Mouse (Mus musculus) embryonic facial prominence, embryonic 11.5 days (tissue): ENCODE data around the gene Evpl. TPM values are rescaled to one million over a fixed set of nuclear protein-coding genes. Genes with fewer than 3 reads are reported as not detected.

Source experiments
- ATAC-seq: fragments of 200-750 bp; cut with Nextera tagmentation; replicated peaks from 2 replicates; pipeline ENCODE4 v1.8.0; 2017; ENCODE audit warnings: low read depth; ENCODE audit not compliant: insufficient number of reproducible peaks, low FRiP score, low TSS enrichment
- DNase-seq: peaks from one replicate; pipeline ENCODE4 v3.0.0-alpha.2; 2015; ENCODE audit warnings: low spot score
- H3K27ac ChIP-seq: fragments of 300-500 bp; sonication (generic); replicated peaks from 2 replicates; pipeline ENCODE4 v1.5.1; 2014; ENCODE audit warnings: mild to moderate bottlenecking, low read depth, low read length, control low read depth
- H3K27me3 ChIP-seq: fragments of 300-500 bp; sonication (generic); 2 replicates; pipeline ENCODE4 v1.6.1; 2014; ENCODE audit warnings: mild to moderate bottlenecking, low read length, moderate library complexity, mixed read lengths; ENCODE audit not compliant: control insufficient read depth, insufficient read depth
- H3K36me3 ChIP-seq: fragments of 300-500 bp; sonication (generic); replicated peaks from 2 replicates; pipeline ENCODE4 v1.6.1; 2014; ENCODE audit warnings: low read depth, mild to moderate bottlenecking, low read length, moderate library complexity, mixed read lengths; ENCODE audit not compliant: control insufficient read depth, insufficient read depth
- H3K4me1 ChIP-seq: fragments of 300-500 bp; sonication (generic); 2 replicates; pipeline ENCODE4 v1.6.1; 2014; ENCODE audit warnings: low read length, mixed read lengths; ENCODE audit not compliant: control insufficient read depth, insufficient read depth
- H3K4me2 ChIP-seq: fragments of 300-500 bp; sonication (generic); 2 replicates; pipeline ENCODE4 v1.6.1; 2014; ENCODE audit warnings: low read depth, mild to moderate bottlenecking, control low read depth, low read length, moderate library complexity
- H3K4me3 ChIP-seq: fragments of 300-500 bp; sonication (generic); 2 replicates; pipeline ENCODE4 v1.5.1; 2014; ENCODE audit warnings: low read depth, low read length, control low read depth
- H3K9ac ChIP-seq: fragments of 300-500 bp; sonication (generic); replicated peaks from 2 replicates; pipeline ENCODE4 v1.6.1; 2014; ENCODE audit warnings: mild to moderate bottlenecking, control low read depth, low read length
- H3K9me3 ChIP-seq: fragments of 300-500 bp; sonication (generic); replicated peaks from 2 replicates; pipeline ENCODE4 v1.6.1; 2016; ENCODE audit warnings: mild to moderate bottlenecking, low read length, inconsistent platforms, mixed read lengths; ENCODE audit not compliant: control insufficient read depth
- WGBS: fragments of 180-500 bp; shearing (Covaris S2); extraction: QIAGEN DNeasy Blood & Tissue Kit; methylation state at CpG from one replicate; pipeline ENCODE4 v1.1.7; 2014; 5-methylcytosine and 5-hydroxymethylcytosine counted together
- polyA plus RNA-seq: library from polyadenylated mRNA; unstranded; fragments of >200 nt; fragmentation: Nextera tagmentation; extraction: Ambion mirVana; gene quantifications from 2 replicates; pipeline ENCODE4 v1.2.1, GENCODE M21; 2014

The Evpl gene
- polyA plus RNA-seq, 1 experiment from 2014 or later, result 0.73 TPM

- Histone ChIP-seq H3K4me2 (no peak overlapping the region), H3K36me3 (no peaks in the 10 kb centered on the region), H3K9ac (0 out of 2 replicates have a peak overlapping the region, but pooled peaks have one; percentile 9), H3K4me1 (0 out of 2 replicates have a peak, but pooled peaks cover 2% of the 10 kb centered on the region), H3K27me3 (peaks cover 2% of the 10 kb centered on the region; the same call in 1 of the 2 replicates), H3K4me3 (no peak overlapping the region), H3K9me3 (no peaks in the 10 kb centered on the region), H3K27ac (no peak overlapping the region)
- no peak for DNase-seq
- WGBS, result 28% methylated on average over 17 of the region's 17 CpGs
- ATAC-seq, result no peak
These were observed 5.5 kb downstream of the Evpl start for GRCm38 (mm10) chr11:116232427-116232826.

- no peaks in the 10 kb centered on the region for H3K36me3 ChIP-seq
- H3K27ac ChIP-seq, result no peak overlapping the region
- 63% methylated on average over 4 of the region's 4 CpGs for WGBS
- H3K4me3 ChIP-seq, result no peak overlapping the region
- no peaks in the 10 kb centered on the region for H3K9me3 ChIP-seq
- 0 out of 2 replicates have a peak, but pooled peaks cover 2% of the 10 kb centered on the region for H3K4me1 ChIP-seq
- H3K9ac ChIP-seq, result no peak overlapping the region
- DNase-seq (no peak), ATAC-seq (no peak)
- peaks cover 6% of the 10 kb centered on the region; the same call in 1 of the 2 replicates for H3K27me3 ChIP-seq
- H3K4me2 ChIP-seq, result no peak overlapping the region
These were observed 9.2 kb downstream of the Evpl start for GRCm38 (mm10) chr11:116228699-116229098.

- ATAC-seq, result no peak
- no peaks in the 10 kb centered on the region for H3K36me3 ChIP-seq
- peak; percentile 87 for DNase-seq
- no peak overlapping the region for H3K9ac ChIP-seq
- no peak overlapping the region for H3K27ac ChIP-seq
- H3K4me2 ChIP-seq, result no peak overlapping the region
- no peaks in the 10 kb centered on the region for H3K9me3 ChIP-seq
- 0% methylated on average over 2 of the region's 2 CpGs for WGBS
- H3K4me3 ChIP-seq, result no peak overlapping the region
- H3K27me3 ChIP-seq, result peaks cover 24% of the 10 kb centered on the region
- no peaks in the 10 kb centered on the region for H3K4me1 ChIP-seq
These were observed 11.5 kb downstream of the Evpl start for GRCm38 (mm10) chr11:116226414-116226813.

GRCm38 (mm10) chr11:116222740-116223059, 15.2 kb downstream of the Evpl start:
- WGBS, result 17% methylated on average over 23 of the region's 23 CpGs
- Histone ChIP-seq H3K36me3 (no peaks in the 10 kb centered on the region), H3K4me1 (no peaks in the 10 kb centered on the region; the same call in 1 of the 2 replicates), H3K4me2 (peak overlapping the region; percentile 67), H3K27ac (no peak overlapping the region), H3K4me3 (peak overlapping the region; percentile 29), H3K9me3 (no peaks in the 10 kb centered on the region), H3K9ac (peak overlapping the region; percentile 54), H3K27me3 (peaks cover 29% of the 10 kb centered on the region)
- ATAC-seq (no peak), DNase-seq (no peak)

- H3K36me3 ChIP-seq, result no peaks in the 10 kb centered on the region
- H3K27me3 ChIP-seq, result peaks cover 29% of the 10 kb centered on the region
- WGBS, result 11% methylated on average over 53 of the region's 53 CpGs
- DNase-seq (peak; percentile 56), ATAC-seq (no peak)
- no peaks in the 10 kb centered on the region; the same call in 1 of the 2 replicates for H3K4me1 ChIP-seq
- peak overlapping the region; percentile 54 for H3K9ac ChIP-seq
- no peaks in the 10 kb centered on the region for H3K9me3 ChIP-seq
- peak overlapping the region; percentile 67 for H3K4me2 ChIP-seq
- no peak overlapping the region for H3K27ac ChIP-seq
- peak overlapping the region; percentile 29 for H3K4me3 ChIP-seq
These were observed 15.7 kb downstream of the Evpl start for GRCm38 (mm10) chr11:116221931-116222739.

GRCm38 (mm10) chr11:116219885-116220284, 18.0 kb downstream of the Evpl start:
- no peaks in the 10 kb centered on the region; the same call in 1 of the 2 replicates for H3K4me1 ChIP-seq
- 16% methylated on average over 4 of the region's 4 CpGs for WGBS
- H3K4me2 ChIP-seq, result no peak overlapping the region
- no peak overlapping the region for H3K4me3 ChIP-seq
- H3K9me3 ChIP-seq, result no peaks in the 10 kb centered on the region
- H3K36me3 ChIP-seq, result no peaks in the 10 kb centered on the region
- ATAC-seq (no peak), DNase-seq (peak; percentile 78)
- peaks cover 29% of the 10 kb centered on the region for H3K27me3 ChIP-seq
- H3K27ac ChIP-seq, result no peak overlapping the region
- H3K9ac ChIP-seq, result no peak overlapping the region

GRCm38 (mm10) chr11:116218737-116219400, 19.0 kb downstream of the Evpl start:
- peak; percentile 25 for DNase-seq
- 63% methylated on average over 7 of the region's 7 CpGs for WGBS
- no peaks in the 10 kb centered on the region for H3K36me3 ChIP-seq
- H3K4me3 ChIP-seq, result no peak overlapping the region
- no peaks in the 10 kb centered on the region; the same call in 1 of the 2 replicates for H3K4me1 ChIP-seq
- ATAC-seq, result no peak
- H3K27ac ChIP-seq, result no peak overlapping the region
- H3K9me3 ChIP-seq, result no peaks in the 10 kb centered on the region
- H3K9ac ChIP-seq, result peak overlapping the region; percentile 13; the same call in 1 of the 2 replicates
- H3K4me2 ChIP-seq, result no peak overlapping the region
- H3K27me3 ChIP-seq, result peaks cover 27% of the 10 kb centered on the region

GRCm38 (mm10) chr11:116218263-116218662, 19.6 kb downstream of the Evpl start:
- 84% methylated on average over 2 of the region's 2 CpGs for WGBS
- Histone ChIP-seq H3K36me3 (no peaks in the 10 kb centered on the region), H3K27me3 (peaks cover 21% of the 10 kb centered on the region), H3K4me1 (no peaks in the 10 kb centered on the region; the same call in 1 of the 2 replicates), H3K27ac (no peak overlapping the region), H3K4me3 (no peak overlapping the region), H3K9me3 (no peaks in the 10 kb centered on the region), H3K4me2 (no peak overlapping the region), H3K9ac (no peak overlapping the region)
- ATAC-seq (no peak), DNase-seq (no peak)
